Mouse (Mus musculus): ENCODE measurements around the gene Psmb2. TPM values are rescaled to one million over a fixed set of nuclear protein-coding genes. Genes with fewer than 3 reads are reported as not detected.

Gene Psmb2
- total and polyA plus RNA-seq, 3 experiments: 179 to 269 (median 199) TPM

DNA sequence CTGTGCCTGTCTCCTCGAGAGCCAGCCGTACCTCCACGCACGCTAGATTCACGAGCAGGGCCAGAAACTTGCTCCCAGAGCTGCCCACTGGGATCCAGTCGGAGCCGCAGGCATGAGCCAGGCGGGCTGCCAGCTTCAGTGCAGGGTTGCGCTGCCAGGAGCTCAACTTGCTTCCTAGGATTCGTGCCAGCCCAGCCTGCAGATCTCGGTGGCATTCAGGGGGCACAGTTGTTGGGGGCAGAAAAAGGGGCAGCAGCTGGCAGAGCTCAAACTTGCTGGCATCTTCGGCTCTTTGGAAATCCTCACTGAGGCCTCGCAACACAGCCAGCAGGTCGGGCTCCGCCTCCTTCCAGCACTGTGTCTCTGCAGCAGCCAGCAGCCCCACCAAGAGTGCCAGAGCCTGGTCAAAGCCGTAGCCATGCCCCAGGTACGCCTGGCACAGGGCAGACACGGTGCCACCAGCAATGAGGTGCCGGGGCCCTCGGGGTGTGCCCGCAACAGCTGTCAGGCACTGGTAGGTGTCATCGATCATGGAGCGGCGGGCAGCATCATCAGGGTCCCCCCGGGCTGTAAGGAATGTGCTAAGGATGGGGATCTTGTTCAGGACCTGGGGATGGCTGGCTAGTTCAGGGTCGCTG, 72.7 kb downstream of the Psmb2 start:
- Histone ChIP-seq H3K4me3 (ENCODE audit: low read depth, low read length) (peak overlapping the region; percentile 38; the same call in 1 of the 2 replicates), H3K27me3 (ENCODE audit: insufficient read depth, low read length) (no peaks in the 10 kb centered on the region), H3K9me3 (replicated peaks) (no peaks in the 10 kb centered on the region), H3K36me3 (replicated peaks) (peaks cover 72% of the 10 kb centered on the region), H3K4me1 (ENCODE audit: insufficient read depth, low read depth, low read length) (peaks cover 86% of the 10 kb centered on the region)
- TF ChIP-seq POLR2AphosphoS5 (IDR thresholded peaks at IDR 0.05; ENCODE audit: insufficient replicate concordance, low read depth, low read length) (no peak), CTCF (IDR thresholded peaks at IDR 0.05; ENCODE audit: low read depth, low read length) (no peak), TAL1 (conservative IDR thresholded peaks at IDR 0.05; ENCODE audit: low read depth, low read length) (no peak), GATA2 (IDR thresholded peaks at IDR 0.05; ENCODE audit: borderline replicate concordance, low read depth, low read length) (no peak), GATA1 (IDR thresholded peaks at IDR 0.05; ENCODE audit: borderline replicate concordance, low read length) (no peak)
- DNase-seq (ENCODE audit: low spot score) (no peak), ATAC-seq (ENCODE audit: extremely low read depth, insufficient number of reproducible peaks, low FRiP score, poor library complexity, severe bottlenecking) (no peak)

DNA sequence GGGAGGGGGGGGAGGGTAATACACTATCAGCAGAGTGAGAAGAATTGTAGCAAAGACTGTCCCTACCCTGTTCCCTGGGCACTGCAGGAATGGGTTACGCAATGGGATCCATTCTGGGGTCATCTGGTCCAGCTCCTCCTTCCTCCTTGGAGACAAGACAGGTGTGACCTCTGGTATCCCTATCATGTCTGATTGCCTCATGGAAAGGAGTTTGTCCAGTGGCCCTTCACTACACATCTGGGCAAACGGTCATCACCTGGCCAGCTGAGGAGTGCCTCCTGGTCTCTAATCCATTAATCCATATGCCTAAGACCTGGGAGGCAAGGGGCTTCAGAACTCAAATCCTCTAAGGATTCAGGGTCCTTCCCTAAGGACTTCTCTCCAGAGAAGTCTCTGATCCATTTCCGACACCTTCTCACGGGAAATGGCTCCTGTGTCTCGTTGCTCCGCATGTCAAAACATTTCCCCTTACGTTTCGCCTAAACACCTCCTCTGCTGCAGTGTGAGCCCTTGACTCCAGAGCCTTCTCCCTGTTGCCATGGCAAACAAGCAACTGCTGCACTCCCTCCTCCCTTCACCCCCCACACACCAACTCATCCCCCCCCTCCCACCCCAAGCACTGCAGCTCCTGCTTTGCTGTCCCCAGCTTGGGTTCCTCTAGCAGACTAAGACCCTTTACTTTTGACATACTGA, 73.6 kb downstream of the Psmb2 start:
- DNase-seq (ENCODE audit: low spot score): no peak
- ATAC-seq (ENCODE audit: extremely low read depth, insufficient number of reproducible peaks, low FRiP score, poor library complexity, severe bottlenecking): no peak
- H3K36me3 ChIP-seq (replicated peaks): peaks cover 65% of the 10 kb centered on the region
- H3K27me3 ChIP-seq (ENCODE audit: insufficient read depth, low read length): no peaks in the 10 kb centered on the region
- H3K4me3 ChIP-seq (ENCODE audit: low read depth, low read length): no peak overlapping the region
- no peaks in the 10 kb centered on the region for H3K9me3 ChIP-seq (replicated peaks)
- peaks cover 84% of the 10 kb centered on the region for H3K4me1 ChIP-seq (ENCODE audit: insufficient read depth, low read depth, low read length)
- TF ChIP-seq GATA1 (IDR thresholded peaks at IDR 0.05; ENCODE audit: borderline replicate concordance, low read length) (no peak), GATA2 (IDR thresholded peaks at IDR 0.05; ENCODE audit: borderline replicate concordance, low read depth, low read length) (no peak), CTCF (IDR thresholded peaks at IDR 0.05; ENCODE audit: low read depth, low read length) (no peak), POLR2AphosphoS5 (IDR thresholded peaks at IDR 0.05; ENCODE audit: insufficient replicate concordance, low read depth, low read length) (no peak), TAL1 (conservative IDR thresholded peaks at IDR 0.05; ENCODE audit: low read depth, low read length) (no peak)

DNA sequence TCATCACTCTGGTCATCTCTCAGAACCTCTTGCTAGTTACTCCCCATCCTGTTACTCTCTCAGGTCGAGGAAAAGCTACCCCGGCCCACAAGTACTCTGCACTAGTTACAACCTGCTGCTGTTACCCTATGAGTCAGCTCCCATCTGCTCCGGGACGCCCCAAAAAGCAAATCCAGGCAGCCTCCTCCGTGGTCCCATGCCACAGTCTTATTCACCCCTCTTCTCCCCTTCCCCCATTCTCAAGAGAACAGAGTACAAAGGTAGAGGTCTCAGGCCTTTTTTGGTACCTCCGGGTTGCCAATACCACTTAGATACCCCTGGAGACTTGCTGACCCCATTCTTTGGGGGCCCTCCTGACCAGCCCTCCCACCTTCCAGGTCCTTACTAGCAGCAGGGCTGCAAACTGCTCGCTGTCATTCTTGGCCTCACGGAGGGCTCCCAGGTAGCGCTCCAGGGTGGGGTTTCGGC, 74.2 kb downstream of the Psmb2 start:
- no peak for DNase-seq (ENCODE audit: low spot score)

DNA sequence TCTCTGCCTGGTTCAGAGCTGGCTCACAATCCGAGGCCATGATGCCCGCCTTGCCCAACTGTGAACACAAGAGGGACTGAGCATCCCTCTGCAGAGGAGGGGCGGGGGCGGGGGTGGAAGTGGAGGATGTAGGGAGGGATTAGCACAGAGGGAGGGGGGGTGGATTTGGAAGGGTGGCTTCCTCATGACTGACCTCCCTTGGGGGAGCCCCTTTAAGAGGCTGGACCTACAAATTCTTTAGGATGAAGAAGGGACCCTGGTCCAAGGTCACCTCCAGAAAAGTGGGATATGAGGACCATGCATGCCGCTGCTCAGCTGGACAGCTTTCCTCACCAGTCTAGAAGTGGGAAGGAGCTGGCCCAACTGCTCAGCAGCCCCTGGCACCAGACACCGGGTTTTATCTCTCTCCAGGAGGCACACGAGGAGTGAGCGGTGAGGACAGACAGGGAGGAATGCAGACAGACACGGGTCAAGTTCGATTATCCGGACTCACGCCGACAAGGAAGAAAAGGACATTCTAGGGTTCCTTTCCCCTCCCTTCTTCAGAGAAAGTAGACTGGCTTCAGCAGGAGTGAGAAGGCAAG, 74.7 kb downstream of the Psmb2 start:
- DNase-seq (ENCODE audit: low spot score) (no peak), ATAC-seq (ENCODE audit: extremely low read depth, insufficient number of reproducible peaks, low FRiP score, poor library complexity, severe bottlenecking) (no peak)
- Histone ChIP-seq H3K36me3 (replicated peaks) (peaks cover 59% of the 10 kb centered on the region), H3K4me1 (ENCODE audit: insufficient read depth, low read depth, low read length) (peaks cover 73% of the 10 kb centered on the region), H3K9me3 (replicated peaks) (no peaks in the 10 kb centered on the region), H3K4me3 (ENCODE audit: low read depth, low read length) (peak overlapping the region; percentile 93), H3K27me3 (ENCODE audit: insufficient read depth, low read length) (no peaks in the 10 kb centered on the region)
- TF ChIP-seq CTCF (IDR thresholded peaks at IDR 0.05; ENCODE audit: low read depth, low read length) (no peak), GATA1 (IDR thresholded peaks at IDR 0.05; ENCODE audit: borderline replicate concordance, low read length) (no peak), POLR2AphosphoS5 (IDR thresholded peaks at IDR 0.05; ENCODE audit: insufficient replicate concordance, low read depth, low read length) (no peak), TAL1 (conservative IDR thresholded peaks at IDR 0.05; ENCODE audit: low read depth, low read length) (no peak), GATA2 (IDR thresholded peaks at IDR 0.05; ENCODE audit: borderline replicate concordance, low read depth, low read length) (no peak)

More for the DNA sequence above, 74.2 kb downstream of the Psmb2 start:
- H3K27me3 ChIP-seq (ENCODE audit: insufficient read depth, low read length): no peaks in the 10 kb centered on the region
- ATAC-seq (ENCODE audit: extremely low read depth, insufficient number of reproducible peaks, low FRiP score, poor library complexity, severe bottlenecking): no peak
- peaks cover 60% of the 10 kb centered on the region for H3K36me3 ChIP-seq (replicated peaks)
- peaks cover 78% of the 10 kb centered on the region for H3K4me1 ChIP-seq (ENCODE audit: insufficient read depth, low read depth, low read length)
- TF ChIP-seq TAL1 (conservative IDR thresholded peaks at IDR 0.05; ENCODE audit: low read depth, low read length) (no peak), CTCF (IDR thresholded peaks at IDR 0.05; ENCODE audit: low read depth, low read length) (no peak), GATA2 (IDR thresholded peaks at IDR 0.05; ENCODE audit: borderline replicate concordance, low read depth, low read length) (no peak), POLR2AphosphoS5 (IDR thresholded peaks at IDR 0.05; ENCODE audit: insufficient replicate concordance, low read depth, low read length) (no peak), GATA1 (IDR thresholded peaks at IDR 0.05; ENCODE audit: borderline replicate concordance, low read length) (no peak)
- no peaks in the 10 kb centered on the region for H3K9me3 ChIP-seq (replicated peaks)
- peak overlapping the region; percentile 47; the same call in 1 of the 2 replicates for H3K4me3 ChIP-seq (ENCODE audit: low read depth, low read length)

DNA sequence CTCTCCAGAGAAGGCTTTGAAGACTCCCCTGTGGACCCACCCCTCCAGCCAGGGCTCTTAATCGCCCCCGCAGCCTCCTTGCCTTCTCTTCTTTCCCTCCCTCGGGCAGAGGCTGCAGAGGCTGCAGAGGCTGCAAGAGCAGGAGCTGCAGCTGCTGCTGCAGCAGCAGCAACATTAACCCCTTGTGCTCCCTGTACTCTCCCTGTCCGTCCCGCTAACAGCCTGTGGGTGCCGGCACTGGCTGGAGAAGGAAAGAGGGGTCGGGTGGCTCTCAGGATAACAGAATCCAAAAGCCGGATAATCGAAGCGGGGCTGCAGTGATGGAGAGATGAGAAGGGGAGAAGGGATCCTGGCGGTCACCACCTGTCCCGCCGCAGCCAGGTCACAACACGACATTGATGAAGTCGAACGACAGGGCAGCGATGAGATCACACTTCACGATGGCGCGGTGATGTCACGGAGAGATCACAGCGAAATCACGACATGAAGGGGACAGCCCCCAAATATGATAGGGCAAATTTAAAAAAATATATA, 75.2 kb downstream of the Psmb2 start:
- Histone ChIP-seq H3K4me3 (ENCODE audit: low read depth, low read length) (peak overlapping the region; percentile 93), H3K36me3 (replicated peaks) (peaks cover 58% of the 10 kb centered on the region), H3K27me3 (ENCODE audit: insufficient read depth, low read length) (no peaks in the 10 kb centered on the region), H3K4me1 (ENCODE audit: insufficient read depth, low read depth, low read length) (peaks cover 69% of the 10 kb centered on the region), H3K9me3 (replicated peaks) (no peaks in the 10 kb centered on the region)
- no peak for ATAC-seq (ENCODE audit: extremely low read depth, insufficient number of reproducible peaks, low FRiP score, poor library complexity, severe bottlenecking)
- TF ChIP-seq GATA1 (IDR thresholded peaks at IDR 0.05; ENCODE audit: borderline replicate concordance, low read length): no peak
- TF ChIP-seq CTCF (IDR thresholded peaks at IDR 0.05; ENCODE audit: low read depth, low read length): no peak
- TF ChIP-seq TAL1 (conservative IDR thresholded peaks at IDR 0.05; ENCODE audit: low read depth, low read length): no peak
- no peak for TF ChIP-seq GATA2 (IDR thresholded peaks at IDR 0.05; ENCODE audit: borderline replicate concordance, low read depth, low read length)
- no peak for TF ChIP-seq POLR2AphosphoS5 (IDR thresholded peaks at IDR 0.05; ENCODE audit: insufficient replicate concordance, low read depth, low read length)
- no peak for DNase-seq (ENCODE audit: low spot score)

Measured in G1E (cell line).